Mouse (Mus musculus) layer of hippocampus, adult 2 months (tissue): ENCODE measurements at regions not wholly inside any gene's neighbourhood (a gene's known extent, or its start where the extent isn't known, plus 50 kb on each side); places are given as distances from the start of the nearest gene placed in this dataset.

Experiments
- DNase-seq, 2 experiments: peaks; one replicate each; pipeline ENCODE4 v3.0.0; 2022; ENCODE audit warnings: low spot score in 2 of 2
- H3K27ac ChIP-seq: fragments of 200-600 bp; 2 replicates; pipeline ENCODE4 v1.8.1; 2022
- H3K4me3 ChIP-seq: fragments of 200-600 bp; 2 replicates; pipeline ENCODE4 v1.8.1; 2022; ENCODE audit warnings: mild to moderate bottlenecking
- CTCF ChIP-seq: fragments of 200-600 bp; conservative IDR thresholded peaks from 2 replicates; pipeline ENCODE4 v1.8.1; 2022; ENCODE audit warnings: antibody characterized with exemption, mild to moderate bottlenecking, moderate library complexity

GRCm38 (mm10) chr6:117329164-117329939, 161.0 kb downstream of the Cxcl12 start:
- Histone ChIP-seq H3K4me3 (no peak overlapping the region), H3K27ac (peak overlapping the region; percentile 46)
- peak in 1 of 2 experiments; percentile 29 for DNase-seq
- TF ChIP-seq CTCF = peak; percentile 47

DNA sequence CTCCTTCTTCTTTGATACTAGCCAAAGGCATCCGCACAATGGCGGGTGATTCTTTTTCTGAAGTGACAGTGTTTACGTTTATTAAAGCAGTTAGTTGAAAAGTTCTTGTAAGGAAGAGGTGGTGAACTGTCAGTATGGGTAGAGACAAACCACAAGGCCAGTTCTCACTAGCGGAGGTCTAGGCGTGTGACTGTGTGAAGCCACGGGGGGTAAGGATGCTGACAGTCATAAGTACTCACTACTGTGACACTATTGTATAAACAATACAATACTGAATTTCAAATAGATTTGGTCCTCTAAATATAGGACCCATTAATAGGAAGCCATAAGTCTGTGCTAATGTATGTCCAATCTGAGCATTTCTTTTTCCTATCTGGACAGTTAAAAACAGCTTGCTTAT, 161.9 kb downstream of the Cxcl12 start:
- TF ChIP-seq CTCF = no peak
- no peak overlapping the region for H3K27ac ChIP-seq
- no peak overlapping the region for H3K4me3 ChIP-seq
- DNase-seq = no peak

- TF ChIP-seq CTCF = no peak
- Histone ChIP-seq H3K27ac (no peak overlapping the region), H3K4me3 (no peak overlapping the region)
- DNase-seq = no peak
Measured at GRCm38 (mm10) chr6:117330726-117331360, 162.5 kb downstream of the Cxcl12 start.

- no peak for DNase-seq
- no peak overlapping the region for H3K4me3 ChIP-seq
- no peak overlapping the region for H3K27ac ChIP-seq
- no peak for TF ChIP-seq CTCF
Measured at GRCm38 (mm10) chr6:117332641-117333040, 164.3 kb downstream of the Cxcl12 start.

GRCm38 (mm10) chr6:117342123-117342522, 173.8 kb downstream of the Cxcl12 start:
- Histone ChIP-seq H3K4me3 (no peak overlapping the region), H3K27ac (no peak overlapping the region)
- no peak for DNase-seq
- no peak for TF ChIP-seq CTCF

GRCm38 (mm10) chr6:117347356-117347755, 179.0 kb downstream of the Cxcl12 start:
- TF ChIP-seq CTCF = no peak
- no peak for DNase-seq
- H3K4me3 ChIP-seq = no peak overlapping the region
- H3K27ac ChIP-seq = no peak overlapping the region

DNA sequence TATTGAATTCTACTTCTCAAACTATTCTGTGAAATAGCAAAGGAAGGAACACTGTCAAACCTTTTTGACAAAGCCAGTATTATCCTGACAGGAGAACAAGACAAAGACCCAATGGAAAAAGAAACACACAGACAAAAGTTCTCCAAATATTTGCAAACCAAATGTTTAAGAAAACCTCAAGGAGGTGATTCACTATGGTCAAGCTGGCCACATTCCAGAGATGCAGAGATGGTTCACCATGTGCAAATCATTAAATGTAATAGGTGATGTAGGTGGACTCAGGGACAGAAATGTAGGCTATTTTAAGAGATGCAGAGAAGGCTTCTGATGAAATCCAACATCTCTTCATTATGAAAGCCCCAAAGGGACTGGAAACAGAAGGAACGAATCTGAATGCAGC, 183.5 kb downstream of the Cxcl12 start:
- DNase-seq = no peak
- no peak overlapping the region for H3K4me3 ChIP-seq
- H3K27ac ChIP-seq = no peak overlapping the region
- TF ChIP-seq CTCF = no peak

DNA sequence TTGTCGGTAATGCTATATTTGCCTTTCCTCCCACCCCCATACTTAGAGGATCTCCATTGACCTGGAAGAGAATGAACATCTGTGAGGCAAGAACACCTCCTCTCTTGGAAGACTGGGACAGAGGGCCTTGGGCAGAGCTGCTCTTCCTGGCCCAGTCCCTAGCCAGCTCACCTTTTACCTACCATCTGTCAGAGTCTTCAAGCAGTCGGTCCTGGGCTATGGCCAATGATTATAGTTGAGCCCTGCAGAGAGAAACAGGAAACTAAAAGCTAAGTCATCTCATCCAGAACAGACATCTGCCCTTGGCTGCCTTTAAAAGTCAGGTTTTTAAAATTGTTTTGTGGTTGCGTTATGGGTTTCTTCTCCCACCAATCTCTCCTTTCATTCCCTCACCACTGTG, 184.8 kb downstream of the Cxcl12 start:
- no peak for TF ChIP-seq CTCF
- Histone ChIP-seq H3K4me3 (no peak overlapping the region), H3K27ac (no peak overlapping the region)
- no peak for DNase-seq

- peak overlapping the region; percentile 76; the same call in 1 of the 2 replicates for H3K27ac ChIP-seq
- DNase-seq = peak; percentile 12 to 52
- TF ChIP-seq CTCF = no peak
- H3K4me3 ChIP-seq = no peak overlapping the region
Measured at GRCm38 (mm10) chr6:117356101-117356500, 187.8 kb downstream of the Cxcl12 start.

GRCm38 (mm10) chr6:117359401-117359800, 191.1 kb downstream of the Cxcl12 start:
- no peak overlapping the region for H3K27ac ChIP-seq
- TF ChIP-seq CTCF = no peak
- no peak for DNase-seq
- H3K4me3 ChIP-seq = no peak overlapping the region

- Histone ChIP-seq H3K4me3 (no peak overlapping the region), H3K27ac (no peak overlapping the region)
- TF ChIP-seq CTCF = no peak
- no peak for DNase-seq
Measured at GRCm38 (mm10) chr6:117366563-117366962, 198.2 kb downstream of the Cxcl12 start.

- no peak overlapping the region for H3K4me3 ChIP-seq
- peak; percentile 58 for TF ChIP-seq CTCF
- DNase-seq = no peak
- H3K27ac ChIP-seq = no peak overlapping the region
Measured at GRCm38 (mm10) chr6:117375989-117376388, 207.7 kb downstream of the Cxcl12 start.

- Histone ChIP-seq H3K27ac (no peak overlapping the region), H3K4me3 (no peak overlapping the region)
- DNase-seq = no peak
- TF ChIP-seq CTCF = no peak
Measured at GRCm38 (mm10) chr6:117379904-117380303, 211.6 kb downstream of the Cxcl12 start.

- Histone ChIP-seq H3K27ac (no peak overlapping the region), H3K4me3 (no peak overlapping the region)
- TF ChIP-seq CTCF = no peak
- DNase-seq = no peak
Measured at GRCm38 (mm10) chr6:117390233-117390848, 222.0 kb downstream of the Cxcl12 start.
